Mouse (Mus musculus): ENCODE measurements around the gene Csgalnact2.

Gene Csgalnact2

DNA sequence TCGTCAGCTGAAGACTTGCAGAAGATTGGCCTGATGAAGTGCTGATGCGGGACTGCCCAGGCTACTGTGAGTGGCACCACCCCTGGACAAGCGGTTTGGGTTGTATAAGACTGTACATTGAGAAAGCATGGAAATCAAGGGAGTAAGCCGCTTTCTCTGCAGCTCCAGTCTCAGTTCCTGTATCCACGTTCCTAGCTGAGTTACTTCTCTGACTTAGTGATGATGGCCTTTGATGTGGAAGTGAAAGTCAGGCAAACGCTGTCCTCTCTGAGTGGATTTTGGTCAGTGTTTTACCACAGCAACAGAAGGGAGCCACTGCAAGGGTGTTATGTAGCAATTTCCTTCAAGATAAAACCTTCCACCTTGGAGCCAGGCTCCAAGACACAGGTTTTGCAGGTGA lies 2.0 kb upstream of the Csgalnact2 start:
- in situ Hi-C loops (cut with MboI, MseI), result loop anchor here in 1 of 2 experiments (5.0 kb wide), 1 partner anchor 289 kb away; no protein-coding TSS in a partner anchor

DNA sequence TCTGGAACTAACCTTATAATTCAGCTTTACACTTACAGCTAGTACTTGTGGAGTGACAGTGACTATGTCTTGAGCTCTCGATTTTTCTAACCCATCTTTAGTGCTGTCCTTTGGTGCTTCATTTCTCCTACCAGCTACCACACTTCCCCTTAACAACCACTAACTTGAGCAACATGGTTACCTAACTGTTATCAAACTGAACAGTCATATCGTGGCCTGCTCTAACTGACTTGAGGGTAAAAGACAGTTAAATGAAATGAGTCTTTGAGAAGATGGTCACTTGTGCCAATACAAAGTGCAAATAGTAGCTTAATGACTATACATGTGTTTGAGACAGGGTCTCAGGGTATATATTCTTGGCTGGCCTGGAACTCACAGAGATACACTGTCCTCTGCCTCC lies 1.8 kb downstream of the Csgalnact2 start:
- in situ Hi-C loops (cut with MboI, MseI), result loop anchor here in 1 of 2 experiments (10.0 kb wide), 1 partner anchor 292 kb away; the partner anchor contains the start of gene Zfp637

GRCm38 (mm10) chr6:118134461-118134860 lies 4.5 kb downstream of the Csgalnact2 start:
- in situ Hi-C loops (cut with MboI, MseI), result loop anchor here in 1 of 2 experiments (10.0 kb wide), 1 partner anchor 290 kb away; the partner anchor contains the start of gene Zfp637

DNA sequence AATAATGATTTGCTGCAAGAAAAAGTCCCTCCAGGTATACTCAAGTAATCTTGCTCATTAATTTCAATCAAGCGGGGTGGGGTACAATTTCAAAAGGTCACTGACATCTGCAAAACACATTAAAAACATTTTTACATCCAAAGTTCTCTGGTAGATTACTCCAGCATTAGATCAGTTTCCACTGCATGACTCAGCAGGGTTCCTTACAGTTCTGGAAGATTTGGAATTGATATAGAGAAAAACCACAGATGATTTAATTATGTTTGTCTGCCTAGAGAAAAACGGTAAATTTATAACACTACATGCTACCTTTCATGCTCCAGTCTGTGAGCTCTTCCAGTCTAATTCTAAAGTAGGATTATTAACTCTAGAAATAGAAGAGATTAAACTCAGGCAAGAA lies 8.9 kb downstream of the Csgalnact2 start:
- in situ Hi-C loops (cut with MboI, MseI), result loop anchor here in 1 of 2 experiments (10.0 kb wide), 1 partner anchor 285 kb away; the partner anchor contains the start of gene Zfp637

- in situ Hi-C loops (cut with MboI, MseI), result no loop called here
These were observed 11.0 kb downstream of the Csgalnact2 start for GRCm38 (mm10) chr6:118127827-118128487.

DNA sequence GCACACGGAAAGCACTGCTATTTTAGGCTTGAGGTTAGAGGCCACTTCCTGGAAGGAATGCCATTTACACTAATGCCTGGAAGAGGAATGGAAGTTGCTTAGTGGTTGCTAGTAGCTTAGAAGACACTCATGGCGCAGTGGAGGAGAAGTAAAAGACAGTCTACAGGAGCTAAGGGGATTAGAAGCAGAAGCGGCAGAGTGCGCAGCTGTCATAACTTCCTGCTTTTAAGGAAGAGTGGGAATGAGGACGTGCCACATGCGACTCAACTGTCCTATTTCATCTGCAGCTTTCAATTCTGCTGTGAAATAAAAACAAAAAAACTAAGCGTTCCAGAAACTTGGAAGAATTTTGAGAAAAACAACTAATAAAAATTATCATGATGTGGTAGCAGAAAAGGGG lies 11.7 kb downstream of the Csgalnact2 start:
- in situ Hi-C loops (cut with MboI, MseI), result no loop called here

GRCm38 (mm10) chr6:118126577-118126976 lies 12.4 kb downstream of the Csgalnact2 start:
- in situ Hi-C loops (cut with MboI, MseI), result no loop called here

GRCm38 (mm10) chr6:118122767-118123166 lies 16.2 kb downstream of the Csgalnact2 start:
- in situ Hi-C loops (cut with MboI, MseI), result no loop called here

DNA sequence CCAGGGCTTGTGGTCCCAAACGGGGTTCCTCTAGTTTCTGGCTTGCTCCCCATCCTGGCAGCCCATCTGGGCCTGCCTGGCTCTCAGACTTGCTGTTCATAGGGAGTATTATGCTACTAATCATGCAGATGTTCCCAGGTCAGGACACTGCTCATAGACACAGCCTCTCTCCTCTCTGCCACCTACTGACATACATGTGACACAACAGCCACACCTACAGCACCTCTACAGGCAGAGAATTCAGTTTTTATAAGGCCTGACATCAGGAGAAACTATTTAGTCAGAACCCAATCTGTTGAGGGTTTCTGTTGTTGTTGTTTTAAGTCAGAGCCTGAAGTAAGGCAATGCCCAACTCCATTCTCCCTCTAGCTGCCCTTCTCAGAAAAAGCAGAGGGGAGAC lies 27.1 kb downstream of the Csgalnact2 start:
- in situ Hi-C loops (cut with MboI, MseI), result no loop called here

- in situ Hi-C loops (cut with MboI, MseI), result no loop called here
These were observed 39.6 kb downstream of the Csgalnact2 start for GRCm38 (mm10) chr6:118099311-118099802.

GRCm38 (mm10) chr6:118097765-118098365 lies 41.1 kb downstream of the Csgalnact2 start:
- in situ Hi-C loops (cut with MboI, MseI), result no loop called here

DNA sequence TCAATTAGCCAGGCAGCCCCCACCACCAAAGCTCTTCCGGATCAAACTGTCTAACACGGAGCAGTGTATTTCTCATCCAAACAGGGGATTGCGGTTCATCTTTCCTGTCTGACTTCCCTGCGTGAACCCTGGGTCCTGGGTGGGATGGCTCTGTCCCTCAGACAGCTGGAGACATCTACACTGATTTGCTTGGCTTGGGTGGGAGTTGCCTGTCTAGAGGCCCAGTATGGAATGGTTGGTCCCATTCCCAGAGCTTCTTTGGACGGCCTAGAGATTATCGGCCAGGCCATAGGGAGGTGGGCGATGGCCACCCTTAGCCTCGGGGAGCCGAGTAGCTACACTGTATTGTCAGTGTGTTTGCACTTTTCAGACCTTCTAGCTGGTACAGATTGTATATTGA lies 48.1 kb downstream of the Csgalnact2 start:
- in situ Hi-C loops (cut with MboI, MseI), result loop anchor here in 1 of 2 experiments (5.0 kb wide), 1 partner anchor 96 kb away; no protein-coding TSS in a partner anchor

- in situ Hi-C loops (cut with MboI, MseI), result no loop called here
These were observed 50.0 kb downstream of the Csgalnact2 start for GRCm38 (mm10) chr6:118088750-118089440.

DNA sequence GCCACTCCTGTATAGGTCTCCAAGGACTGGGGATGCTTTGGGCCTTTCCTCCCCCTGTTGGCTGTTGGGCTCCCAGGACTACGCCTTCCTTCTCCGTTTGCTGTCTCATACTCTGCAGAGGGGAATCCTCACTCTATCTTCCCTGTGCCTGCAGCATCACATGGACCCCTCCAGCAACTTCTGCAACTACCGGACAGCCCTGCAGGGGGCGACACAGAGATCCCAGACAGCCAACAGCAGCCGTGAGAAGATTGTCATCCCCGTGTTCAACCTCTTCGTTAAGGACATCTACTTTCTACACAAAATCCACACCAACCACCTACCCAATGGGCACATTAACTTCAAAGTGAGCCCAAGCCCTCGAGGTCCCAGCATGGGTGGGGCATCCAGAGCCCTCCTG lies 51.0 kb downstream of the Csgalnact2 start:
- in situ Hi-C loops (cut with MboI, MseI), result no loop called here

DNA sequence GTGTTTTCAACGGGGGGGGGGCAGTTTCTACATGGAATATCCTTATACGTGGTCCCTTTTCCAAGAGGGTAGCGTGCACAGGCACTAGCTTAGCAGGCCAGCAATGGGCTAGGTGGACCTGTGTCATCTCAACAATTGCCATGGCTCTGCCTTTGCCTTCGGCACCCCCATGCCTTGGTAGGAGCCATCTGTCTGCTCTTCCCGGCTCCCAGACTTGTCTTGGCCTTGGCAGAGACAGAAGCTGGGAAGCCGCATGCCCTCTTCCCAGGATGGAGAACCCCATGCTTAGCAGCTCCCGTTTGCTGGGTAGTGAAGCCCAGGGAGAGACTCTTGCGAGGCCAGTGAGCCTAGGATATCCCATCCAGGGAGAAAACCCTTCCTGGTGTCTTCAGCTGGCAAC lies 54.3 kb downstream of the Csgalnact2 start:
- in situ Hi-C loops (cut with MboI, MseI), result no loop called here

- in situ Hi-C loops (cut with MboI, MseI), result no loop called here
These were observed 55.3 kb downstream of the Csgalnact2 start for GRCm38 (mm10) chr6:118083608-118084007.

- in situ Hi-C loops (cut with MboI, MseI), result no loop called here
These were observed 56.6 kb downstream of the Csgalnact2 start for GRCm38 (mm10) chr6:118082384-118082783.

- in situ Hi-C loops (cut with MboI, MseI), result no loop called here
These were observed 58.2 kb downstream of the Csgalnact2 start for GRCm38 (mm10) chr6:118080711-118081110.

GRCm38 (mm10) chr6:118079762-118080465 lies 59.0 kb downstream of the Csgalnact2 start:
- in situ Hi-C loops (cut with MboI, MseI), result no loop called here

DNA sequence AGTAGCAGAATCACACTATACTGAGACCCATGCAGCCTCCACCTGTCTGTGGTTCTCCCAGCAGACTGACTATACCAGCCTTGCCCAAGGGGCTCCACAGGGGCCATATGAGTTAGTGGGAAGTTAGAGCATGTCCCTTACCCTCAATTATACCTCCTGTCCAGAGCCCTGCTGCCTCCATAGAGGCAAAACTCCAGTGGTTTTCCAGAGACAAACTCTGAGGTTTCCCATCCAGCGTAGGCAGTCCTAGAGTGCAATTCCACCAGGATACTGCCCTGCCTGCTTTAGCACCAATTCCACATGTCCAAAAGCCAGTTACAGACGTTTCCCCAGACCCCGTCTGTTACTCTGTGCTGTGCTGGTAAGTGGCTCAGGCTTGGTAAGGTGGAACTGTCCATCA lies 59.6 kb downstream of the Csgalnact2 start:
- in situ Hi-C loops (cut with MboI, MseI), result no loop called here

- in situ Hi-C loops (cut with MboI, MseI), result no loop called here
These were observed 60.2 kb downstream of the Csgalnact2 start for GRCm38 (mm10) chr6:118078751-118079150.

GRCm38 (mm10) chr6:118077421-118077820 lies 61.5 kb downstream of the Csgalnact2 start:
- in situ Hi-C loops (cut with MboI, MseI), result no loop called here

Measured in T-helper 17 cell (primary cell).